Mouse (Mus musculus) liver, embryonic 14.5 days (tissue): Measurements from ENCODE around the gene Slc6a18. TPM values are rescaled to one million over a fixed set of nuclear protein-coding genes. Genes with fewer than 3 reads are reported as not detected.
A peak's percentile ranks its signal among the peaks of the same experiment; 100 is the strongest.

Experiments
- ATAC-seq: fragments of 200-750 bp; cut with Nextera tagmentation; 2 replicates; pipeline ENCODE4 v1.8.0; 2017; ENCODE audit warnings: moderate number of reproducible peaks, mild to moderate bottlenecking, moderate library complexity; ENCODE audit not compliant: insufficient read depth
- DNase-seq, 3 experiments: peaks; one replicate each; pipeline ENCODE4 v3.0.0-alpha.2; 2012 to 2013; ENCODE audit warnings: low read depth in 3 of 3, low spot score in 3 of 3
- H3K27ac ChIP-seq: fragments of 300-500 bp; sonication (generic); 2 replicates; pipeline ENCODE4 v1.5.1; 2014; ENCODE audit warnings: moderate library complexity, mild to moderate bottlenecking, control low read depth, inconsistent platforms
- H3K27me3 ChIP-seq: fragments of 300-500 bp; sonication (generic); 2 replicates; pipeline ENCODE4 v1.6.1; 2014; ENCODE audit warnings: mild to moderate bottlenecking, low read length, moderate library complexity; ENCODE audit not compliant: control insufficient read depth, insufficient read depth
- H3K36me3 ChIP-seq: fragments of 300-500 bp; sonication (generic); replicated peaks from 2 replicates; pipeline ENCODE4 v1.6.1; 2014; ENCODE audit warnings: low read depth; ENCODE audit not compliant: control insufficient read depth, insufficient read depth
- H3K4me1 ChIP-seq, 2 experiments: fragments of 200-500 bp in 1 of 2; fragments of 300-500 bp in 1 of 2; sonication (generic) in 1 of 2; replicated peaks; 2 replicates each; pipeline ENCODE4 v1.6.1; 2012 to 2014; ENCODE audit warnings: antibody characterized with exemption in 1 of 2, inconsistent platforms in 1 of 2, low read length in 1 of 2; ENCODE audit not compliant: control insufficient read depth in 2 of 2, insufficient read depth in 2 of 2
- H3K4me2 ChIP-seq: fragments of 300-500 bp; sonication (generic); 2 replicates; pipeline ENCODE4 v1.6.1; 2014; ENCODE audit warnings: low read depth, mild to moderate bottlenecking, control low read depth, moderate library complexity
- H3K4me3 ChIP-seq, 2 experiments: fragments of 200-500 bp in 1 of 2; fragments of 300-500 bp in 1 of 2; sonication (generic) in 1 of 2; 2 replicates each; pipeline ENCODE4 v1.5.1; 2012 to 2014; ENCODE audit warnings: low read depth in 2 of 2, low read length in 2 of 2, mild to moderate bottlenecking in 2 of 2, control low read depth in 1 of 2, inconsistent platforms in 1 of 2, moderate library complexity in 1 of 2; ENCODE audit not compliant: insufficient read depth in 1 of 2
- H3K9ac ChIP-seq: fragments of 300-500 bp; sonication (generic); replicated peaks from 2 replicates; pipeline ENCODE4 v1.6.1; 2014; ENCODE audit warnings: mild to moderate bottlenecking, control low read depth, moderate library complexity
- H3K9me3 ChIP-seq: fragments of 300-500 bp; sonication (generic); 2 replicates; pipeline ENCODE4 v1.6.1; 2016; ENCODE audit warnings: low read length, mixed read lengths; ENCODE audit not compliant: control insufficient read depth
- CTCF ChIP-seq: IDR thresholded peaks from 2 replicates; pipeline ENCODE4 v1.5.1; 2016; ENCODE audit warnings: antibody characterized with exemption, low read depth, control low read depth
- EP300 ChIP-seq: IDR thresholded peaks from 2 replicates; pipeline ENCODE4 v1.6.1; 2016; ENCODE audit warnings: antibody characterized with exemption, low read depth
- WGBS: fragments of 180-500 bp; shearing (Covaris S2); extraction: QIAGEN DNeasy Blood & Tissue Kit; methylation state at CpG from one replicate; pipeline ENCODE4 v1.1.7; 2014; ENCODE audit not compliant: insufficient replicate concordance; 5-methylcytosine and 5-hydroxymethylcytosine counted together
- polyA plus RNA-seq, 2 experiments: library from polyadenylated mRNA; depleted of rRNA in 1 of 2; stranded (reverse) in 1 of 2; unstranded in 1 of 2; fragments of >200 nt; fragmentation: Nextera tagmentation in 1 of 2; extraction: Ambion mirVana in 1 of 2; gene quantifications; 2 replicates each; pipeline versions ENCODE4 v1.2.1 to v1.2.3; 2012 to 2014

The Slc6a18 gene
- polyA plus RNA-seq (2012; rRNA removed) (not detected in 2 replicates), polyA plus RNA-seq (2014; fragmentation: Nextera tagmentation; extraction: Ambion mirVana) (not detected in 2 replicates)

DNA sequence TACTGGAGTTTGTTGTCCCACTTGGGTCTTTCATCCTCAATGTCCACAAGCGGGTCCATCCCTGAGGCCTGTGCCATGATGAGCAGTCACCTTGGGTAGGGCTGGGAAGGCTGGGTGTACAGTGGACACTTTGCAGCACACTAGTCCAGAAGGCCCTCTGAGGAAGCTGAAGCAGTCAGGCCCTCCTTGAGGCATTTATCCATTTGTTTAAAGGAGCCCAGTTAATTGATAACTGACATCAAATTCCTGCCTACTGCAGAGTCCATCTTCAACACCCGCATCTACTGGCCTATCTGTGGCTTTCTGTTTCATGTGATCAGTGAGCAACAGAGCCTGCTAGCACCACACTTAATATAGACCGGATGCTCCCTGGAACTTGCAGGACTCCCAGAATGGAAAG is at the start of gene Slc6a18:
Gene Slc6a18 (minus strand): TSS at position 171 of the 400 bp plus-strand sequence.
- H3K9ac ChIP-seq, result no peak within 1 kb of the TSS
- ATAC-seq (no peak), DNase-seq (no peak)
- no peaks in the 10 kb centered on the region for H3K9me3 ChIP-seq
- TF ChIP-seq CTCF (no peak), EP300 (no peak)
- 52% methylated on average over 3 of the region's 3 CpGs for WGBS
- no peak within 1 kb of the TSS for H3K27ac ChIP-seq
- H3K4me2 ChIP-seq, result no peak within 1 kb of the TSS
- no peaks in the 10 kb centered on the region for H3K27me3 ChIP-seq
- H3K4me3 ChIP-seq, result no peak within 1 kb of the TSS
- H3K36me3 ChIP-seq, result no peaks in the 10 kb centered on the region
- H3K4me1 ChIP-seq, result peaks cover 0 to 7% of the 10 kb centered on the region in 2 experiments; a peak in 1 of 4 replicates

GRCm38 (mm10) chr13:73725315-73725714 is 47.5 kb upstream of the Slc6a18 start:
- no peak overlapping the region for H3K9ac ChIP-seq
- no peak for ATAC-seq
- TF ChIP-seq CTCF, result no peak
- TF ChIP-seq EP300, result no peak
- no peak overlapping the region for H3K4me2 ChIP-seq
- H3K36me3 ChIP-seq, result no peaks in the 10 kb centered on the region
- H3K27ac ChIP-seq, result no peak overlapping the region
- H3K9me3 ChIP-seq, result no peaks in the 10 kb centered on the region
- DNase-seq, result no peak
- no peak overlapping the region for H3K4me3 ChIP-seq
- no peaks in the 10 kb centered on the region for H3K27me3 ChIP-seq
- 0 out of 4 replicates have a peak, but pooled peaks cover 0 to 1% of the 10 kb centered on the region in 2 experiments for H3K4me1 ChIP-seq
- WGBS, result 3% methylated on average over 5 of the region's 5 CpGs

- Histone ChIP-seq H3K4me3 (no peak overlapping the region), H3K4me1 (0 out of 4 replicates have a peak, but pooled peaks cover 0 to 1% of the 10 kb centered on the region in 2 experiments), H3K9ac (no peak overlapping the region), H3K4me2 (no peak overlapping the region), H3K27me3 (no peaks in the 10 kb centered on the region), H3K9me3 (no peaks in the 10 kb centered on the region), H3K36me3 (no peaks in the 10 kb centered on the region), H3K27ac (no peak overlapping the region)
- ATAC-seq (no peak), DNase-seq (no peak)
- TF ChIP-seq CTCF (peak; percentile 49), EP300 (no peak)
- WGBS, result 30% methylated on average over 8 of the region's 8 CpGs
Observed at GRCm38 (mm10) chr13:73723081-73723668, 45.4 kb upstream of the Slc6a18 start.

GRCm38 (mm10) chr13:73720241-73720640 is 42.4 kb upstream of the Slc6a18 start:
- Histone ChIP-seq H3K4me1 (no peaks in the 10 kb centered on the region), H3K27ac (no peak overlapping the region), H3K4me2 (no peak overlapping the region), H3K4me3 (no peak overlapping the region), H3K9ac (no peak overlapping the region), H3K27me3 (no peaks in the 10 kb centered on the region), H3K9me3 (no peaks in the 10 kb centered on the region), H3K36me3 (no peaks in the 10 kb centered on the region)
- ATAC-seq (no peak), DNase-seq (no peak)
- TF ChIP-seq CTCF (no peak), EP300 (no peak)
- WGBS, result 70% methylated on average over 4 of the region's 4 CpGs

DNA sequence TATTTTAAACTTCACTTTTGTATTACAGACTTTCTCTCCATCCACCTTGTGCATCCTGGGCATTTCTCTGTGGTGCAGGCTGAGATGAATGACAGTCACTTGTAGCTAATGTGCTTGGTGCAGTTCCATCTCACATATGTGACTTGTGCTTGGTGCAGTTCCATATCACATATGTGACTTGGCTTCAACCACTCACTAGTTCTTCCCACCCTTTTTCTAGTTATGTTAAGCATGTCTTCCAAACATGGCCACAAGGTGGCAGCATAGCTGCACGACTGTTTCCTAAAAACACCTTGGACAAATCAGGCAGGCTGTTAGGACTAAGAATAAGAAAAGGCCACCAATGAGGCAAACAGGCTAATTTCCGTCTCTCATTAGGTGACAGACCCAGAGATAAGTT is 40.4 kb upstream of the Slc6a18 start:
- Histone ChIP-seq H3K27me3 (no peaks in the 10 kb centered on the region), H3K27ac (no peak overlapping the region), H3K4me3 (no peak overlapping the region), H3K36me3 (no peaks in the 10 kb centered on the region), H3K9me3 (no peaks in the 10 kb centered on the region), H3K4me1 (no peaks in the 10 kb centered on the region), H3K4me2 (no peak overlapping the region), H3K9ac (no peak overlapping the region)
- DNase-seq (peak; percentile 45 to 58 (median 52)), ATAC-seq (no peak)
- 2% methylated on average over 2 of the region's 2 CpGs for WGBS
- TF ChIP-seq CTCF (peak; percentile 84), EP300 (no peak)
